Mouse (Mus musculus) natural killer cell, adult 2 months (primary cell): ENCODE results near the gene Gfy.
"Not testable (repeated sequence)": the region's sequence is repeated elsewhere in the genome, so short reads cannot be mapped to it uniquely, and the experiment has no call there.

Experiments used
- DNase-seq, 2 experiments: peaks; one replicate each; pipeline ENCODE4 v3.0.0; 2022; ENCODE audit warnings: low spot score in 2 of 2

Gene Gfy

GRCm38 (mm10) chr7:45193871-45194785, 14.8 kb upstream of the Gfy start:
- DNase-seq, result no peak

GRCm38 (mm10) chr7:45193406-45193805, 14.0 kb upstream of the Gfy start:
- no peak for DNase-seq

- DNase-seq, result no peak
Measured at GRCm38 (mm10) chr7:45192585-45193310, 13.4 kb upstream of the Gfy start.

- no peak for DNase-seq
Measured at GRCm38 (mm10) chr7:45191803-45192363, 12.5 kb upstream of the Gfy start.

- DNase-seq, result no peak
Measured at GRCm38 (mm10) chr7:45191161-45191560, 11.8 kb upstream of the Gfy start.

GRCm38 (mm10) chr7:45190186-45190585, 10.8 kb upstream of the Gfy start:
- no peak for DNase-seq

- no peak for DNase-seq
Measured at GRCm38 (mm10) chr7:45189600-45189999, 10.2 kb upstream of the Gfy start.

GRCm38 (mm10) chr7:45185921-45186320, 6.6 kb upstream of the Gfy start:
- DNase-seq, result no peak

GRCm38 (mm10) chr7:45183672-45184071, 4.3 kb upstream of the Gfy start:
- no peak for DNase-seq

- DNase-seq, result no peak
Measured at GRCm38 (mm10) chr7:45182606-45183005, 3.2 kb upstream of the Gfy start.

- DNase-seq, result peak; percentile 63 to 83
Measured at GRCm38 (mm10) chr7:45182199-45182601, 2.8 kb upstream of the Gfy start.

GRCm38 (mm10) chr7:45181540-45181939, 2.2 kb upstream of the Gfy start:
- DNase-seq, result no peak

- DNase-seq, result no peak
Measured at GRCm38 (mm10) chr7:45180896-45181477, 1.6 kb upstream of the Gfy start, which contains the start of gene Pth2. Pth2 (plus strand) TSS chr7:45180995.

GRCm38 (mm10) chr7:45178550-45178949, 819 bp downstream of the Gfy start:
- no peak for DNase-seq

GRCm38 (mm10) chr7:45176356-45176755, 3.0 kb downstream of the Gfy start:
- DNase-seq, result no peak

- DNase-seq, result no peak
Measured at GRCm38 (mm10) chr7:45175929-45176328, 3.4 kb downstream of the Gfy start.

GRCm38 (mm10) chr7:45175398-45175797, 4.0 kb downstream of the Gfy start:
- no peak for DNase-seq

- no peak for DNase-seq
Measured at GRCm38 (mm10) chr7:45174567-45175280, 4.6 kb downstream of the Gfy start.

- not testable (repeated sequence) for DNase-seq
Measured at GRCm38 (mm10) chr7:45173772-45174171, 5.6 kb downstream of the Gfy start.

- peak; percentile 36 to 61 for DNase-seq
Measured at GRCm38 (mm10) chr7:45172974-45173373, 6.4 kb downstream of the Gfy start.

- DNase-seq, result no peak
Measured at GRCm38 (mm10) chr7:45169495-45169894, 9.9 kb downstream of the Gfy start.
